Mouse (Mus musculus): ENCODE data around the gene Dnmt3a. TPM values are rescaled to one million over a fixed set of nuclear protein-coding genes. Genes with fewer than 3 reads are reported as not detected.

Dnmt3a gene
- polyA plus RNA-seq, 1 experiment from 2014 or later: 142 TPM

GRCm38 (mm10) chr12:3776015-3776414 lies 29.8 kb upstream of the Dnmt3a start:
- Histone ChIP-seq H3K4me2 (no peak overlapping the region), H3K9me3 (no peaks in the 10 kb centered on the region), H3K4me1 (peaks cover 13% of the 10 kb centered on the region), H3K27ac (no peak overlapping the region), H3K9ac (no peak overlapping the region), H3K4me3 (no peak overlapping the region), H3K36me3 (peaks cover 23% of the 10 kb centered on the region; the same call in 1 of the 2 replicates), H3K27me3 (no peaks in the 10 kb centered on the region)
- 86% methylated on average over 2 of the region's 2 CpGs for WGBS
- no peak for ATAC-seq (ENCODE audit: insufficient number of reproducible peaks, low FRiP score, low TSS enrichment, low read depth)

GRCm38 (mm10) chr12:3777682-3778081 lies 28.1 kb upstream of the Dnmt3a start:
- H3K4me1 ChIP-seq: peaks cover 28% of the 10 kb centered on the region
- WGBS: 88% methylated on average over 5 of the region's 5 CpGs
- H3K36me3 ChIP-seq: peaks cover 22% of the 10 kb centered on the region; the same call in 1 of the 2 replicates
- H3K27ac ChIP-seq: no peak overlapping the region
- no peak for ATAC-seq (ENCODE audit: insufficient number of reproducible peaks, low FRiP score, low TSS enrichment, low read depth)
- no peak overlapping the region for H3K4me3 ChIP-seq
- H3K4me2 ChIP-seq: no peak overlapping the region
- no peak overlapping the region for H3K9ac ChIP-seq
- H3K9me3 ChIP-seq: no peaks in the 10 kb centered on the region
- H3K27me3 ChIP-seq: no peaks in the 10 kb centered on the region

GRCm38 (mm10) chr12:3778286-3778685 lies 27.5 kb upstream of the Dnmt3a start:
- Histone ChIP-seq H3K4me2 (no peak overlapping the region), H3K27ac (no peak overlapping the region), H3K4me3 (no peak overlapping the region), H3K36me3 (peaks cover 16% of the 10 kb centered on the region; the same call in 1 of the 2 replicates), H3K4me1 (peaks cover 33% of the 10 kb centered on the region), H3K27me3 (no peaks in the 10 kb centered on the region), H3K9ac (no peak overlapping the region), H3K9me3 (no peaks in the 10 kb centered on the region)
- 82% methylated on average over 6 of the region's 6 CpGs for WGBS
- no peak for ATAC-seq (ENCODE audit: insufficient number of reproducible peaks, low FRiP score, low TSS enrichment, low read depth)

- H3K4me1 ChIP-seq: peaks cover 44% of the 10 kb centered on the region
Measured at GRCm38 (mm10) chr12:3779639-3780038, 26.2 kb upstream of the Dnmt3a start.

GRCm38 (mm10) chr12:3780405-3780891 lies 25.4 kb upstream of the Dnmt3a start:
- Histone ChIP-seq H3K27ac (peak overlapping the region; percentile 88), H3K4me2 (no peak overlapping the region), H3K27me3 (no peaks in the 10 kb centered on the region), H3K4me3 (no peak overlapping the region), H3K4me1 (peaks cover 47% of the 10 kb centered on the region), H3K9me3 (no peaks in the 10 kb centered on the region), H3K9ac (no peak overlapping the region), H3K36me3 (peaks cover 5% of the 10 kb centered on the region; the same call in 1 of the 2 replicates)
- no peak for ATAC-seq (ENCODE audit: insufficient number of reproducible peaks, low FRiP score, low TSS enrichment, low read depth)
- WGBS: 9% methylated on average over 8 of the region's 8 CpGs

More at GRCm38 (mm10) chr12:3779639-3780038, 26.2 kb upstream of the Dnmt3a start:
- H3K4me3 ChIP-seq: no peak overlapping the region
- H3K27me3 ChIP-seq: no peaks in the 10 kb centered on the region
- no peaks in the 10 kb centered on the region for H3K9me3 ChIP-seq
- ATAC-seq (ENCODE audit: insufficient number of reproducible peaks, low FRiP score, low TSS enrichment, low read depth): no peak
- H3K4me2 ChIP-seq: no peak overlapping the region
- H3K27ac ChIP-seq: no peak overlapping the region
- no peak overlapping the region for H3K9ac ChIP-seq
- 73% methylated on average over 2 of the region's 2 CpGs for WGBS
- H3K36me3 ChIP-seq: peaks cover 5% of the 10 kb centered on the region; the same call in 1 of the 2 replicates

- H3K4me1 ChIP-seq: peaks cover 47% of the 10 kb centered on the region
- WGBS: 17% methylated on average over 7 of the region's 7 CpGs
Measured at GRCm38 (mm10) chr12:3780931-3781471, 24.8 kb upstream of the Dnmt3a start.

GRCm38 (mm10) chr12:3781482-3781881 lies 24.3 kb upstream of the Dnmt3a start:
- H3K4me2 ChIP-seq: peak overlapping the region; percentile 19; the same call in 1 of the 2 replicates
- no peaks in the 10 kb centered on the region for H3K36me3 ChIP-seq
- no peak overlapping the region for H3K9ac ChIP-seq
- peak; percentile 80 for ATAC-seq (ENCODE audit: insufficient number of reproducible peaks, low FRiP score, low TSS enrichment, low read depth)
- peaks cover 47% of the 10 kb centered on the region for H3K4me1 ChIP-seq
- 7% methylated on average over 7 of the region's 8 CpGs for WGBS
- no peaks in the 10 kb centered on the region for H3K9me3 ChIP-seq
- no peaks in the 10 kb centered on the region for H3K27me3 ChIP-seq
- H3K4me3 ChIP-seq: no peak overlapping the region
- H3K27ac ChIP-seq: peak overlapping the region; percentile 88

More at GRCm38 (mm10) chr12:3780931-3781471, 24.8 kb upstream of the Dnmt3a start:
- peak overlapping the region; percentile 88 for H3K27ac ChIP-seq
- no peak overlapping the region for H3K4me3 ChIP-seq
- H3K36me3 ChIP-seq: peaks cover under 1% of the 10 kb centered on the region; the same call in 1 of the 2 replicates
- H3K9ac ChIP-seq: no peak overlapping the region
- peak; percentile 80 for ATAC-seq (ENCODE audit: insufficient number of reproducible peaks, low FRiP score, low TSS enrichment, low read depth)
- H3K27me3 ChIP-seq: no peaks in the 10 kb centered on the region
- H3K4me2 ChIP-seq: peak overlapping the region; percentile 19; the same call in 1 of the 2 replicates
- no peaks in the 10 kb centered on the region for H3K9me3 ChIP-seq

GRCm38 (mm10) chr12:3783196-3783825 lies 22.5 kb upstream of the Dnmt3a start:
- H3K4me3 ChIP-seq: no peak overlapping the region
- WGBS: 54% methylated on average over 3 of the region's 3 CpGs
- H3K36me3 ChIP-seq: no peaks in the 10 kb centered on the region
- peak overlapping the region; percentile 18; the same call in 1 of the 2 replicates for H3K27ac ChIP-seq
- H3K4me1 ChIP-seq: peaks cover 64% of the 10 kb centered on the region
- no peak overlapping the region for H3K4me2 ChIP-seq
- H3K9me3 ChIP-seq: no peaks in the 10 kb centered on the region
- no peaks in the 10 kb centered on the region for H3K27me3 ChIP-seq
- ATAC-seq (ENCODE audit: insufficient number of reproducible peaks, low FRiP score, low TSS enrichment, low read depth): no peak
- H3K9ac ChIP-seq: no peak overlapping the region

- no peaks in the 10 kb centered on the region for H3K9me3 ChIP-seq
- no peaks in the 10 kb centered on the region for H3K36me3 ChIP-seq
- H3K4me3 ChIP-seq: no peak overlapping the region
- H3K9ac ChIP-seq: no peak overlapping the region
- WGBS: 94% methylated on average over 2 of the region's 2 CpGs
- no peak overlapping the region for H3K27ac ChIP-seq
- peaks cover 71% of the 10 kb centered on the region for H3K4me1 ChIP-seq
- no peak for ATAC-seq (ENCODE audit: insufficient number of reproducible peaks, low FRiP score, low TSS enrichment, low read depth)
- no peaks in the 10 kb centered on the region for H3K27me3 ChIP-seq
- H3K4me2 ChIP-seq: no peak overlapping the region
Measured at GRCm38 (mm10) chr12:3784258-3784657, 21.5 kb upstream of the Dnmt3a start.

GRCm38 (mm10) chr12:3784729-3785128 lies 21.1 kb upstream of the Dnmt3a start:
- Histone ChIP-seq H3K4me2 (no peak overlapping the region), H3K4me3 (no peak overlapping the region), H3K4me1 (peaks cover 73% of the 10 kb centered on the region), H3K36me3 (no peaks in the 10 kb centered on the region), H3K27me3 (no peaks in the 10 kb centered on the region), H3K9me3 (no peaks in the 10 kb centered on the region), H3K9ac (no peak overlapping the region), H3K27ac (no peak overlapping the region)
- 70% methylated on average over 4 of the region's 4 CpGs for WGBS
- ATAC-seq (ENCODE audit: insufficient number of reproducible peaks, low FRiP score, low TSS enrichment, low read depth): no peak

- no peak overlapping the region for H3K4me3 ChIP-seq
- H3K27ac ChIP-seq: 0 out of 2 replicates have a peak overlapping the region, but pooled peaks have one; percentile 67
- 28% methylated on average over 3 of the region's 3 CpGs for WGBS
- no peaks in the 10 kb centered on the region for H3K36me3 ChIP-seq
- H3K9me3 ChIP-seq: no peaks in the 10 kb centered on the region
- H3K4me2 ChIP-seq: no peak overlapping the region
- ATAC-seq (ENCODE audit: insufficient number of reproducible peaks, low FRiP score, low TSS enrichment, low read depth): no peak
- H3K4me1 ChIP-seq: peaks cover 56% of the 10 kb centered on the region
- no peaks in the 10 kb centered on the region for H3K27me3 ChIP-seq
- no peak overlapping the region for H3K9ac ChIP-seq
Measured at GRCm38 (mm10) chr12:3787041-3787440, 18.8 kb upstream of the Dnmt3a start.

GRCm38 (mm10) chr12:3787541-3787940 lies 18.3 kb upstream of the Dnmt3a start:
- Histone ChIP-seq H3K27ac (peak overlapping the region; percentile 67; the same call in 1 of the 2 replicates), H3K9ac (no peak overlapping the region), H3K4me2 (no peak overlapping the region), H3K27me3 (no peaks in the 10 kb centered on the region), H3K4me3 (no peak overlapping the region), H3K9me3 (no peaks in the 10 kb centered on the region), H3K36me3 (no peaks in the 10 kb centered on the region), H3K4me1 (peaks cover 55% of the 10 kb centered on the region)
- 43% methylated on average over 1 of the region's 1 CpGs for WGBS
- no peak for ATAC-seq (ENCODE audit: insufficient number of reproducible peaks, low FRiP score, low TSS enrichment, low read depth)

Data from limb, embryonic 15.5 days (tissue).